Mouse (Mus musculus): ENCODE measurements around the gene Cacng7. TPM values are rescaled to one million over a fixed set of nuclear protein-coding genes. Genes with fewer than 3 reads are reported as not detected.

Gene Cacng7
- polyA plus RNA-seq, 1 experiment: not detected

DNA sequence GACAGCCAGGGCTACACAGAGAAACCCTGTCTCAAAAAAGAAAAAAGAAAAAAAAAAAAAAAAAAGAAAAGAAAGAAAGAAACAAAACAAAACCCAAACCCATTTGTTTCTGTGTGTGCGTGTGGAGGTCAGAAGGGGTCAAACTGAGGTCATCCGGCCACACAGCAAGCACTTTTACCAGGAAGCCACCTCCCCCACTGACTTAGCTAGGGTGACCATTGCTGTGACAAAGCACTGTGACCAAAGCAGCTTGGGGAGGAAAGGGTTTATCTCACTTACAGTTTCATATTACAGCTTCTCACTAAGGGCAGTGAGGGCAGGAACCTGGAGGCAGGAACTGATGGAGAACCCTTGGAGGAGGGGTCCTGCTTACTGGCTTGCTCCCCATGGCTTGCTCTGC is 39.6 kb downstream of the Cacng7 start:
- no peak for TF ChIP-seq GATA1 (IDR thresholded peaks at IDR 0.05; ENCODE audit: low read length)
- no peak for TF ChIP-seq TAL1 (IDR thresholded peaks at IDR 0.05; ENCODE audit: low read length)
- Histone ChIP-seq H3K36me3 (ENCODE audit: control insufficient read depth) (no peaks in the 10 kb centered on the region), H3K4me3 (replicated peaks) (no peak overlapping the region), H3K4me1 (ENCODE audit: control insufficient read depth) (no peaks in the 10 kb centered on the region), H3K9me3 (ENCODE audit: control insufficient read depth, low read length) (no peaks in the 10 kb centered on the region), H3K27me3 (ENCODE audit: control insufficient read depth) (peaks cover 11% of the 10 kb centered on the region)

DNA sequence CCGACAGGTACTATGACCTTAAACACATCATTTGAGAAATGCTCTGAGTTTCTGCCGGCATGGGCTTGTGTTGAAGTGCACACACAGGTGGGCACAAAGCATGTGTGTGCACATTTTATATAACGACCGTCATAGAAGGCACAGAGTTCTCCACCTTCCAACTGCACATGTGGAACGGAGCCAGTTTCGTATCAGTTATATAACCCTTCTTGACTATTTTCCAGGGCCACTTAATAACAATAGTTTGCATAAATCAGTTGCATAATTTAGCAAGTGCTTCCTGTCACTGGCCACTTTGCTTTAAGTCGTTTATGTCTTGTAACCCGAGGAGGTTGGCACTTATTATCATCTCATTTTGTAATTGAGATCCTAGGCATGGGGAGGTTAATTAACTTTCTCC is 41.0 kb downstream of the Cacng7 start:
- no peak overlapping the region for H3K4me3 ChIP-seq (replicated peaks)
- TF ChIP-seq GATA1 (IDR thresholded peaks at IDR 0.05; ENCODE audit: low read length) (no peak), TAL1 (IDR thresholded peaks at IDR 0.05; ENCODE audit: low read length) (no peak)
- H3K4me1 ChIP-seq (ENCODE audit: control insufficient read depth): no peaks in the 10 kb centered on the region
- no peaks in the 10 kb centered on the region for H3K9me3 ChIP-seq (ENCODE audit: control insufficient read depth, low read length)
- H3K27me3 ChIP-seq (ENCODE audit: control insufficient read depth): peaks cover 3% of the 10 kb centered on the region; the same call in 1 of the 2 replicates
- no peaks in the 10 kb centered on the region for H3K36me3 ChIP-seq (ENCODE audit: control insufficient read depth)

DNA sequence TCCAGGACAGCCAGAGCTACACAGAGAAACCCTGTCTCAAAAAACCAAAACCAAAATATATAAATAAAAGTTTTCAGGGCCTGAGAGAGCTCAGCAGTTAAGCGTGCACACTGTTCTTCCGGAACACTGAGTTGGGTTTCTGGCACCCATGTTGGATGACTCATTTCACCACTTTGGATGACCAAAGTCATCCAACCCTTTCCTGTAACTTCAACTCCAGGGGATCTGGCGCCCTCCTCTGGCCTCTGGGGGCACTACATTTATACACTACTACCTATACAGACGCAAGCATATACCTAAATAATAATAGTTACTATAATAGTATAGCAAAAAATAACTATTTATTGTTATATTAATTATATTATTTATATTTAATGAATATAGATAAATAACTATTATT is 44.1 kb downstream of the Cacng7 start:
- H3K27me3 ChIP-seq (ENCODE audit: control insufficient read depth): no peaks in the 10 kb centered on the region
- no peak for TF ChIP-seq GATA1 (IDR thresholded peaks at IDR 0.05; ENCODE audit: low read length)
- TF ChIP-seq TAL1 (IDR thresholded peaks at IDR 0.05; ENCODE audit: low read length): no peak
- no peaks in the 10 kb centered on the region for H3K4me1 ChIP-seq (ENCODE audit: control insufficient read depth)
- no peaks in the 10 kb centered on the region for H3K9me3 ChIP-seq (ENCODE audit: control insufficient read depth, low read length)
- H3K36me3 ChIP-seq (ENCODE audit: control insufficient read depth): no peaks in the 10 kb centered on the region
- no peak overlapping the region for H3K4me3 ChIP-seq (replicated peaks)

DNA sequence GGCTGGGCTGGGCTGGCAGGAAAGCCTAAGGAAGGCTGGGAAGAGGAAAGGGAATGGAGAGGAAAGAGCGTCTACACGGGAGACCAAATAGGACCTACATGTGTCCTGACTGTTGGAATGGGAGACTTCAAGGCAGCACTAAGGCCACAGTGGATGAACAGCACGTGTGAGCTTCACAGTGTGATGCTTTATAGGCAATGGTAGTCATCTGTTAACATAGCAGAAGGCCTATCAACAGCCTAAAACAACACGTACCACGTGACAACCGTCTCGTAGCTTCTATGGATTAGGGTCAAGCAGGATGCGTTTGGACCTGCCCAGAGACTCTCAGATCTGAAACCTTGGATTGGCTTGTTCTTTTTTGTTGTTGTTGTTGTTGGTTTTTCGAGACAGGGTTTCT is 49.4 kb downstream of the Cacng7 start:
- Histone ChIP-seq H3K27me3 (ENCODE audit: control insufficient read depth) (no peaks in the 10 kb centered on the region), H3K36me3 (ENCODE audit: control insufficient read depth) (no peaks in the 10 kb centered on the region), H3K4me1 (ENCODE audit: control insufficient read depth) (no peaks in the 10 kb centered on the region), H3K4me3 (replicated peaks) (no peak overlapping the region), H3K9me3 (ENCODE audit: control insufficient read depth, low read length) (no peaks in the 10 kb centered on the region)
- TF ChIP-seq TAL1 (IDR thresholded peaks at IDR 0.05; ENCODE audit: low read length): no peak
- no peak for TF ChIP-seq GATA1 (IDR thresholded peaks at IDR 0.05; ENCODE audit: low read length)

DNA sequence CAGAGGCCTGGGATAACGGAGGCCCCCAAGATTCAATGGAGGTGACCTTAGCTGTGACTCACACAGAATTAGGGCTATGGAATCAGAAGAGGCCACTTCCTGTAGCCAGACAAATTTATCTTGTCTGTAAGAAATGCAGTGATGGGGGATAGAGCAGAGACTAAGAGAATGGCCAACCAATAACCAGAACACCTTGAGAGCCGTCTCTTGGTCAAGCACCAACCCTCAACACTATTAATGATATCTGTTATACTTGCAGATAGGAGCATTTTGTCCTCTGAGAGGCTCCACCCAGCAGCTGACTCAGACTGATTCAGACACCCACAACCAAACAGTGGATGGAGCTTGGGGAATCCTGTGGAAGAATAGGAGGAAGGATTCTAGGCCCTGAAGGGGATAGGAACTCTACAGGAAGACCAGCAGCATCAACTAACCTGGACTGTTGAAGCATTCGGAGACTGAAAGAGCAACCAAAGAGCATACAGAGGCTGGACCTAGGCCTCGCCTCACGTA is 52.1 kb downstream of the Cacng7 start:
- no peaks in the 10 kb centered on the region for H3K4me1 ChIP-seq (ENCODE audit: control insufficient read depth)
- no peak for TF ChIP-seq TAL1 (IDR thresholded peaks at IDR 0.05; ENCODE audit: low read length)

DNA sequence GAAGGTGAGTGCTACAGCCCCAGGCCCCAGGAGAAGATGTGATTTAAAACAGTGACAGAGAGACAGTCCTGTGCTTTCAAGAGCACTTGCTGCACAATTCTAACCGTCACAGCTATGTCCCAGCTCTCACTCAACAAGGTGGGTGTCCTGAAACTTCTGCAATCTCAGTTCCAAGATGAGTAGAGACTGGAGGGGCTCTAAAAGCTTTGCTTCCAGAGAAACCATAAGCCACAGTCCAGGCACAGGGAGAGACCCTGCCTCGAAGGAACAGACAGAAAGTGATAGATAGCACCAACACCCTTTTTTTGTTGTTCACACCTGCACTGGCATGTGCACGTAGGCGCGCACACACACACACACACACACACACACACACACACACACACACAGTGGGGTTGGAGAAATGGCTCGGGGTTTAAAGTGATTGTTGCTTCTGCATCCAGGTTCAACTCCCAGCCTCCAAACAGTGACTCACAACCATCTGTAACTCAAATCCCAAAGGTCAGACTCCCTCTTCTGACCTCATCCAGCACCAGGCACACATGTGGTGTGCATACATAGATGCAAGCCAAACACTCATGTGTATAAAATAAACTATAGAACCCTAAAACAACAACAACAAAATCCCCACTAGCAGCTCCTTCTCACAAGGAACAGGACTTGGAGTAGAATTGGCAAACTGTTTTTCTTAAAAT is 53.4 kb downstream of the Cacng7 start:
- H3K4me1 ChIP-seq (ENCODE audit: control insufficient read depth): no peaks in the 10 kb centered on the region
- no peaks in the 10 kb centered on the region for H3K36me3 ChIP-seq (ENCODE audit: control insufficient read depth)
- no peaks in the 10 kb centered on the region for H3K9me3 ChIP-seq (ENCODE audit: control insufficient read depth, low read length)
- no peaks in the 10 kb centered on the region; the same call in 1 of the 2 replicates for H3K27me3 ChIP-seq (ENCODE audit: control insufficient read depth)
- H3K4me3 ChIP-seq (replicated peaks): no peak overlapping the region
- no peak for TF ChIP-seq TAL1 (IDR thresholded peaks at IDR 0.05; ENCODE audit: low read length)
- no peak for TF ChIP-seq GATA1 (IDR thresholded peaks at IDR 0.05; ENCODE audit: low read length)

More for the DNA sequence above, 52.1 kb downstream of the Cacng7 start:
- no peak overlapping the region for H3K4me3 ChIP-seq (replicated peaks)
- H3K9me3 ChIP-seq (ENCODE audit: control insufficient read depth, low read length): no peaks in the 10 kb centered on the region
- no peaks in the 10 kb centered on the region for H3K36me3 ChIP-seq (ENCODE audit: control insufficient read depth)
- H3K27me3 ChIP-seq (ENCODE audit: control insufficient read depth): no peaks in the 10 kb centered on the region

DNA sequence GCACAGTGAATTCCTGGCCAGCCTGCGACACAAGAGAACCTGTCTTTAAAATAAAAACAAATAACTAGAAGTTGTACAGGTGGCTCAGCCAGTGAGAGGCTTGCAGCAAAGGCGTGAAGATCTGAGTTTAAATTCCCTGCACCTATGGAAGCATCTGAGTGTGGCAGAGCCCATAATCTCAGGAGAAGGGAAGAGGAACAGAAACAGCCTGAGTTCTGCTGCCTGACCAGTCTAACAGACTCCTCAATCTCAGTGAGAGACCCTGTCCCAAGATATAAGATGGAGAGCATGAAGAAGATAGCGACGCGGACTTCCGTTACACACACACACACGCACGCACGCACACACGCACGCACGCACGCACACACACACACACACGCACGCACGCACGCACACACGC is 55.0 kb downstream of the Cacng7 start:
- H3K4me3 ChIP-seq (replicated peaks): no peak overlapping the region
- H3K27me3 ChIP-seq (ENCODE audit: control insufficient read depth): no peaks in the 10 kb centered on the region; the same call in 1 of the 2 replicates
- H3K4me1 ChIP-seq (ENCODE audit: control insufficient read depth): no peaks in the 10 kb centered on the region
- H3K9me3 ChIP-seq (ENCODE audit: control insufficient read depth, low read length): no peaks in the 10 kb centered on the region
- TF ChIP-seq GATA1 (IDR thresholded peaks at IDR 0.05; ENCODE audit: low read length) (no peak), TAL1 (IDR thresholded peaks at IDR 0.05; ENCODE audit: low read length) (no peak)
- H3K36me3 ChIP-seq (ENCODE audit: control insufficient read depth): no peaks in the 10 kb centered on the region

DNA sequence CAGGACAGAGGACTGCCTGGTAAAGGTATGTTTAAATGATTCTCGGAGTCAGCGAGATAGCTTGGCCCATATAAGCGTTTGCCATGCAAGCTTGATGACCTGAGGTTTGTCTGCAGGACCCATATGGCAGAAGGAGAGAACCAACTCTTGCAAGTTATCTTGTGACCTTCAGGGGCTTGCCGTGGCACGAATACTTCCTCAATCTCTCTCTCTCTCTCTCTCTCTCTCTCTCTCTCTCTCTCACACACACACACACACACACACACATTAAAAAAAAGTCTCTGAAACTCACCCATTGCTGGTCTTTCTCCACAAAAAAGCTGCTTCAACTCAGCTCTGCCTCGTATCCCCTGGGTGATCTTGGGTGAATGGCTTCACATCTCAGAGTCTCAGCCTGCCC is 56.1 kb downstream of the Cacng7 start:
- Histone ChIP-seq H3K27me3 (ENCODE audit: control insufficient read depth) (no peaks in the 10 kb centered on the region; the same call in 1 of the 2 replicates), H3K4me1 (ENCODE audit: control insufficient read depth) (no peaks in the 10 kb centered on the region), H3K4me3 (replicated peaks) (no peak overlapping the region), H3K9me3 (ENCODE audit: control insufficient read depth, low read length) (no peaks in the 10 kb centered on the region), H3K36me3 (ENCODE audit: control insufficient read depth) (no peaks in the 10 kb centered on the region)
- no peak for TF ChIP-seq TAL1 (IDR thresholded peaks at IDR 0.05; ENCODE audit: low read length)
- TF ChIP-seq GATA1 (IDR thresholded peaks at IDR 0.05; ENCODE audit: low read length): no peak

DNA sequence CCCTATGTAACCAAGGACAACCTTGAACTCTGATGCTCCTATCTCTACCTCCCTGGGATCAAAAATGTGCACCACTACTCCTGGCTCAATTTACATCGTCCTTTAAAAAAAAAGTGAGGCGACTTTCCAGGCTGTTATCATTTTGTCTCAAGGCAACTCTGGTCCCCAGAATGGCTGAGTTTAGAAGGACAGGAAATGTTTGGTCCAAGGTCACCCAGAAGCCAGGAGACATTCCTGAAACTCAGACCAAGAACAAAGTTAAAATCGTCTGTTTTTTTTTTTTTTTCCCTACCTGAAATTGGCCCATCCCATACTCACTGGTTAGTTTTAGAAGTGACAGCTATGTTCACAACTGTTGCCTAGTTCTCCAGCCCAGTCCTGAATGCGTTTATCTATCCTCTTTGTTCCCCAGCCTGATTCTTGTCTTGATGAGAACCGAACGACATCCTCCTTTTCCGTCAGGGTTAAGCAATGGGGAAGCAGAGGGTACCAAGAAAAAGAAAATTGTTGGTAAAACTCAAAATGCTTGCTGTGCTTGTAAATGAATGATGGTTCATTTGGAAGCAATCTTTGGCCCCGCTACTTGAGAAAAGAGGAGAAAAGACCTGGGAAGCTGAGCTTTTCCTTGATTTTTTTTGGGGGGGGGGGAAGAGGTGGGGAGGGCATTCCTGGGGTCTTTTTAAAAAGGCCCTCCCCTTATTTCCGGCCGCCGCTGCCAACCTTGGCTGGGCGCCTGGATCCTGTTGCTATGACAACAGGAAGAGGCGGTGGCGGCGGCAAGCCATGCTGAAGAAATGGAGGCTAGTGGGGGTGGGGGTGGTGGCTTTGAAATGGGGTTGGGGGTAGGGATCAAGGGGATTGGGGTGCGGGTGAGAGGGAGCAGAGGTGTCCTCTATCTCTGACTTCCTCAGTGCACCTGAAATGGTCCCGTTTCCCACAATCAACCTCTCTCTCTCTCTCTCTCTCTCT is 57.0 kb downstream of the Cacng7 start:
- Histone ChIP-seq H3K36me3 (ENCODE audit: control insufficient read depth) (no peaks in the 10 kb centered on the region), H3K4me1 (ENCODE audit: control insufficient read depth) (no peaks in the 10 kb centered on the region), H3K9me3 (ENCODE audit: control insufficient read depth, low read length) (no peaks in the 10 kb centered on the region), H3K4me3 (replicated peaks) (no peak overlapping the region), H3K27me3 (ENCODE audit: control insufficient read depth) (no peaks in the 10 kb centered on the region; the same call in 1 of the 2 replicates)
- TF ChIP-seq TAL1 (IDR thresholded peaks at IDR 0.05; ENCODE audit: low read length) (no peak), GATA1 (IDR thresholded peaks at IDR 0.05; ENCODE audit: low read length) (no peak)

Measured in erythroblast, embryonic 14.5 days (primary cell).